Mouse (Mus musculus): ENCODE data around the gene Gm20425. TPM values are rescaled to one million over a fixed set of nuclear protein-coding genes. Genes with fewer than 3 reads are reported as not detected.

The Gm20425 gene
- 1 to 10 TPM; 2.8 to 3.8 TPM for polyA plus RNA-seq (2017; shearing (Covaris generic))

DNA sequence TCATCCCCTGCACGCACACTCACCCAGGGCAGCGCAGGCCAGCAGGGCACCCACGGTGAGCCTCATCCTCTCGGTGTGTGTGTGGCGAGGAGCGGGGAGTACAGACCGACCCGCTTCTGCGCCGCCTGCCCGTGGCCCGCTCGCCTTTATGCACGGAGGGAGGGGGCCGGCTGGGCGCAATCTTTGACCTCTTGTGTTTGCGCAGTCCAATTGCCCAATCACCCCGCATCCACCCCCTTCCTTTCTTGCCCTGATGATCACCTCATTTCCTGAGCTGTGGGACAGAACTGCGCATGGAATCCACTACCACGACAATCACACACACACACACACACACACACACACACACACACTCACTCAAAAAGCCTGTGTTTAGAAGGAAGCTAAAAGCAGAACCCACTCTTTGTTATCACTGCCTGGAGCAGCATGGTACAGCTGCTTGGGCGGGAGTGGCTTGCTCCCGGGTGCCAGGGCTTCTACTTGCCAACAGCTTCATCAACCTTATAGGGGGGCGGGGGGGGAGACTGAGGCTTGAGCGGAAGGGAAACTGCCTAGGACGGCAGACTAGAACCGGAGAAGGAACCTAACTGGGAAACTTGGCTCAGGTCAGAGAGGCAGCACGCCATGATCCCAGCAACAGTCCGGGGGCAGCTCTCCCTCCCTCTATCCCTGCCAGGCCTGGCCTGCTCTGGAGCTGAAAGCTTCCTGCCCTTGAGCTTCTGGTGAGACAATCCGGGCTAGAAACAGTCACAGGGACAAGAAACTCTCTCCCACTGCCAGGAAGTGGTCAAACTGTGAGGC lies at the start of gene Gm20425, which contains the start of gene Trf:
Gene Gm20425, minus strand, starts transcription at position 157 of the 801 bp plus-strand sequence.
Gene Trf, minus strand, starts transcription at position 294 of the 801 bp plus-strand sequence.

DNA sequence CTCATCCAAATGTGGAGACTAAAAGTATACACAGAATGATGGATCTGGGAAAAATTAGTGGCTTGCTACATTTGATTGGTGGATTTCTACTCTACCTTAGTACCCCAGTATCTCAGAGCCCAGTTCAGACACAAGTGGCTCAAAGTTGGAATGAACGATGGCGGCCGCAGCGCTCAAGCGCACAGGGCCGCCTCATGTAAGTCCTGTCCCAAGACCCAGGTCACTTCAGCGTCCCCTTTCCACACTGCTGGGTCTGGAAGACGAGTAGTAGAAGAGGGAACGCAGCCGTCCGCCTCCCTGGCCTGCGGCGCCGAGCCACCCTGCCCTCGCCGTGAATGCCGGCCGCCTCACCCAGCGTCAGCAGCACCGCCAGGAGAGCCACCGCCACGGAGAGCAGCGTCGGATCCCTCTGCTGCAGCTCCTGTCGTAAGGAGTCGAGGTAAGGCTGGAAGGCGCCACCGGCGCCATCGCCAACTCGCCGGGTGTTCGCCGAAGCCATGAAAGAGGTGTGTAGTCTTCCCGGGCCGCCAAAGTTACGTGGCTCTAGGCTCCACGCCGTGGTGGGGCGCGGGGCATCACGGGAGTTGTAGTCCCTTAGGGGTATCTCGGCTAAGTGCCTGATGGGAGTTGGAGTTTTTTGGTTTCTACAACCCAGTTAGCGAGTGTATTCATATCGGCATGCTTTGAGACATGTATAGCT lies 28.4 kb downstream of the Gm20425 start, which contains the start of gene Srprb:
Gene Srprb, minus strand, starts transcription at position 577 of the 700 bp plus-strand sequence.

Other genes starting within 250 kb of the Gm20425 start
- under 1 TPM; 0.15 to 0.35 TPM for gene Slco2a1, start 241.6 kb downstream of the Gm20425 start, polyA plus RNA-seq (2017; shearing (Covaris generic))
- gene Rab6b, start 118.5 kb downstream of the Gm20425 start, polyA plus RNA-seq (2017; shearing (Covaris generic)), result 10 to 100 TPM; 11.4 to 13.9 TPM
- gene Srprb, start 28.2 kb downstream of the Gm20425 start, polyA plus RNA-seq (2017; shearing (Covaris generic)), result 10 to 100 TPM; 32.4 to 34.7 TPM
- 10 to 100 TPM in 1 of 2 experiments, 1 to 10 TPM in 1; 4.7 to 16.0 TPM for gene Trf, start 137 bp upstream of the Gm20425 start, polyA plus RNA-seq (2017; shearing (Covaris generic))
- 1 to 10 TPM in 1 of 2 experiments, under 1 TPM in 1; 0.74 to 1.5 TPM for gene 1300017J02Rik, start 74.8 kb upstream of the Gm20425 start, polyA plus RNA-seq (2017; shearing (Covaris generic))
- gene Topbp1, start 74.9 kb upstream of the Gm20425 start, polyA plus RNA-seq (2017; shearing (Covaris generic)), result 10 to 100 TPM; 68.3 to 80.1 TPM
- 10 to 100 TPM; 57.2 to 61.7 TPM for gene Cdv3, start 135.5 kb upstream of the Gm20425 start, polyA plus RNA-seq (2017; shearing (Covaris generic))